Mouse (Mus musculus) intestine, postnatal 0 days (tissue): ENCODE measurements around the gene Adamtsl2. TPM values are rescaled to one million over a fixed set of nuclear protein-coding genes. Genes with fewer than 3 reads are reported as not detected.

Experiments
- ATAC-seq: fragments of 200-750 bp; cut with Nextera tagmentation; 2 replicates; pipeline ENCODE4 v1.8.0; 2017; ENCODE audit warnings: mild to moderate bottlenecking, moderate TSS enrichment, moderate library complexity
- H3K27ac ChIP-seq: fragments of 300-500 bp; sonication (generic); 2 replicates; pipeline ENCODE4 v1.5.1; 2014; ENCODE audit warnings: mild to moderate bottlenecking, low read depth, low read length, moderate library complexity
- H3K27me3 ChIP-seq: fragments of 300-500 bp; sonication (generic); replicated peaks from 2 replicates; pipeline ENCODE4 v1.6.1; 2014; ENCODE audit warnings: low read length, mixed read lengths; ENCODE audit not compliant: control insufficient read depth, insufficient read depth
- H3K36me3 ChIP-seq: fragments of 300-500 bp; sonication (generic); 2 replicates; pipeline ENCODE4 v1.6.1; 2014; ENCODE audit warnings: mild to moderate bottlenecking, moderate library complexity; ENCODE audit not compliant: control insufficient read depth, insufficient read depth
- H3K4me1 ChIP-seq: fragments of 300-500 bp; sonication (generic); replicated peaks from 2 replicates; pipeline ENCODE4 v1.6.1; 2014; ENCODE audit warnings: antibody characterized with exemption, low read length, mixed read lengths; ENCODE audit not compliant: control insufficient read depth, insufficient read depth
- H3K4me2 ChIP-seq: fragments of 300-500 bp; sonication (generic); replicated peaks from 2 replicates; pipeline ENCODE4 v1.6.1; 2014; ENCODE audit warnings: low read depth, mild to moderate bottlenecking, moderate library complexity
- H3K4me3 ChIP-seq: fragments of 300-500 bp; sonication (generic); 2 replicates; pipeline ENCODE4 v1.5.1; 2014; ENCODE audit warnings: low read depth, low read length
- H3K9ac ChIP-seq: fragments of 300-500 bp; sonication (generic); 2 replicates; pipeline ENCODE4 v1.6.1; 2014; ENCODE audit warnings: mild to moderate bottlenecking, low read depth, low read length
- H3K9me3 ChIP-seq: fragments of 300-500 bp; sonication (generic); 2 replicates; pipeline ENCODE4 v1.6.1; 2016; ENCODE audit warnings: mixed run types; ENCODE audit not compliant: control insufficient read depth
- CTCF ChIP-seq: sonication (generic); IDR thresholded peaks from 2 replicates; pipeline ENCODE4 v1.5.1; 2016; ENCODE audit warnings: low read depth, mild to moderate bottlenecking, control low read depth, antibody characterized with exemption, moderate library complexity
- WGBS: fragments of 180-500 bp; shearing (Covaris S2); extraction: QIAGEN DNeasy Blood & Tissue Kit; methylation state at CpG from one replicate; pipeline ENCODE4 v1.1.7; 2014; 5-methylcytosine and 5-hydroxymethylcytosine counted together
- polyA plus RNA-seq: library from polyadenylated mRNA; unstranded; fragments of >200 nt; fragmentation: Nextera tagmentation; extraction: Ambion mirVana; gene quantifications from 2 replicates; pipeline ENCODE4 v1.2.1, GENCODE M21; 2015

Adamtsl2 gene
- polyA plus RNA-seq, 1 experiment from 2014 or later, result 1.0 TPM

DNA sequence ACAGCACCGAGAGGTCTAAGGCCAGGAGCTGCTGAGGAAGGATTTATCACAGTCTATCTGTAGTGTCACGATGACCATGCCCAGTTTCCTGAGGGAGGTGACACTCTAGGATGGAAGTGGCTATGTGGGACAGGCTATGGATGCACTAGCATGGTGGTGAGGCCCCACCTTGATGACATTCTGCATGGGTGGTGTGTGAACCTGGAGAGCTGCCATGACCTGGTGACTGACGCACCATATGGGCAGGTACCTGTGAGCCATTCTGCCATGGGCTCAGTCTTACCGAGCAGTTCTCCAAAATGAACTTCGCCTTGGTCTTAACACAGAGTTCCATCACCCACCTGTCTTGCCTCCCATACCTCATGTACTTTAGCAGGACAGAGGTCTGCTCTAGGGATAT lies 8.4 kb downstream of the Adamtsl2 start:
- no peak overlapping the region for H3K4me3 ChIP-seq
- 78% methylated on average over 5 of the region's 5 CpGs for WGBS
- no peak overlapping the region for H3K4me2 ChIP-seq
- no peak overlapping the region for H3K9ac ChIP-seq
- no peaks in the 10 kb centered on the region for H3K27me3 ChIP-seq
- no peak overlapping the region for H3K27ac ChIP-seq
- H3K4me1 ChIP-seq, result no peaks in the 10 kb centered on the region
- no peak for TF ChIP-seq CTCF
- ATAC-seq, result 0 out of 2 replicates have a peak, but pooled peaks have one; percentile 10
- no peaks in the 10 kb centered on the region for H3K36me3 ChIP-seq
- no peaks in the 10 kb centered on the region for H3K9me3 ChIP-seq

GRCm38 (mm10) chr2:27088071-27088644 lies 9.0 kb downstream of the Adamtsl2 start:
- 0 out of 2 replicates have a peak, but pooled peaks have one; percentile 43 for ATAC-seq
- H3K4me3 ChIP-seq, result no peak overlapping the region

GRCm38 (mm10) chr2:27088700-27089099 lies 9.5 kb downstream of the Adamtsl2 start:
- Histone ChIP-seq H3K27ac (no peak overlapping the region), H3K27me3 (no peaks in the 10 kb centered on the region), H3K4me1 (no peaks in the 10 kb centered on the region), H3K4me2 (no peak overlapping the region), H3K36me3 (no peaks in the 10 kb centered on the region), H3K9ac (no peak overlapping the region), H3K4me3 (no peak overlapping the region), H3K9me3 (no peaks in the 10 kb centered on the region)
- 58% methylated on average over 5 of the region's 5 CpGs for WGBS
- no peak for TF ChIP-seq CTCF
- ATAC-seq, result no peak

More at GRCm38 (mm10) chr2:27088071-27088644, 9.0 kb downstream of the Adamtsl2 start:
- Histone ChIP-seq H3K4me1 (no peaks in the 10 kb centered on the region), H3K27ac (peak overlapping the region; percentile 50; the same call in 1 of the 2 replicates), H3K4me2 (no peak overlapping the region), H3K9me3 (no peaks in the 10 kb centered on the region), H3K36me3 (no peaks in the 10 kb centered on the region), H3K27me3 (no peaks in the 10 kb centered on the region), H3K9ac (no peak overlapping the region)
- no peak for TF ChIP-seq CTCF
- 32% methylated on average over 18 of the region's 18 CpGs for WGBS

- no peak overlapping the region for H3K27ac ChIP-seq
Observed at GRCm38 (mm10) chr2:27089238-27089637, 10.1 kb downstream of the Adamtsl2 start.

GRCm38 (mm10) chr2:27095178-27095577 lies 16.0 kb downstream of the Adamtsl2 start:
- Histone ChIP-seq H3K27ac (no peak overlapping the region), H3K36me3 (no peaks in the 10 kb centered on the region), H3K27me3 (no peaks in the 10 kb centered on the region), H3K4me2 (no peak overlapping the region), H3K9me3 (no peaks in the 10 kb centered on the region), H3K4me3 (no peak overlapping the region), H3K4me1 (no peaks in the 10 kb centered on the region; the same call in none of the 2 replicates), H3K9ac (no peak overlapping the region)
- 90% methylated on average over 7 of the region's 7 CpGs for WGBS
- ATAC-seq, result no peak
- TF ChIP-seq CTCF, result no peak

More at GRCm38 (mm10) chr2:27089238-27089637, 10.1 kb downstream of the Adamtsl2 start:
- Histone ChIP-seq H3K4me2 (no peak overlapping the region), H3K9me3 (no peaks in the 10 kb centered on the region), H3K9ac (no peak overlapping the region), H3K27me3 (no peaks in the 10 kb centered on the region), H3K36me3 (no peaks in the 10 kb centered on the region), H3K4me3 (no peak overlapping the region), H3K4me1 (no peaks in the 10 kb centered on the region)
- ATAC-seq, result no peak
- 68% methylated on average over 1 of the region's 1 CpGs for WGBS
- no peak for TF ChIP-seq CTCF

DNA sequence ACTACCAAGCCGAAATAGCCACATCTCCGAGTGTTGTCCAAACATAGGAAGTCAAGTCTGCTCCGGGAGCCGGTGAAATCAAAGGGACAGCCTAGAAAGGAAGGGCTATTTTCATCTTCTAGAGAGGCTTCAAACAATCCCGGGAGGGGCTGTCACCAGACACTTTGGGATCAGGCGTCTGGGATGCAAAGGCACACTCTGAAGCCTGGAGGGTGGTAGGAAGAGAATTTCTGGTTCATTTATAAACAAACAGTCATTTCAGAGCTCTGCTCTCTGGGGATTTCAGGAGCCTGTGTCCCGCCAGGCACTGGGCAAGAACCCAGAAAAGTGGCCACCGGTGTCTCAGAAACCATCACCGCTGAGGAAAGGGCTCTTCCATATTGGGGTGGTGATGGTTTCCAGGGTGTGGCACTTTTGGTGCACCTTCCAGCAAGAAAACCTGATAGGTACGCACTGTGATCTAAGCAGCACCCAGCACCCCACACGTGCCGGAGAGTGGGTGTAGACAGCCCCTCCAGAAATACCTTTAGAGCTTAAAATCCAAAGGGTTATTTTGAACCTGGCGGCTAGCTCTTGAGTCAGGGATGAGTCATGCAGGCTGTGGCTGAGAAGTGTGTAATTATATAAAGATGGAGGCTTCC lies 17.3 kb downstream of the Adamtsl2 start:
- WGBS, result 49% methylated on average over 13 of the region's 13 CpGs
- no peak for TF ChIP-seq CTCF
- no peak for ATAC-seq

More for the DNA sequence above, 17.3 kb downstream of the Adamtsl2 start:
- Histone ChIP-seq H3K4me3 (no peak overlapping the region), H3K9me3 (no peaks in the 10 kb centered on the region), H3K9ac (no peak overlapping the region), H3K4me2 (no peak overlapping the region), H3K4me1 (no peaks in the 10 kb centered on the region; the same call in none of the 2 replicates), H3K36me3 (no peaks in the 10 kb centered on the region), H3K27ac (no peak overlapping the region), H3K27me3 (no peaks in the 10 kb centered on the region)
